Mouse (Mus musculus) embryonic facial prominence, embryonic 10.5 days (tissue): ENCODE measurements around the gene Enpp4. TPM values are rescaled to one million over a fixed set of nuclear protein-coding genes. Genes with fewer than 3 reads are reported as not detected.

ENCODE experiments used
- polyA plus RNA-seq: library from polyadenylated mRNA; unstranded; fragments of >200 nt; fragmentation: Nextera tagmentation; extraction: Ambion mirVana; gene quantifications from 2 replicates; pipeline ENCODE4 v1.2.1, GENCODE M21; 2016

Gene Enpp4
- polyA plus RNA-seq, 1 experiment from 2014 or later = 3.1 TPM

Other genes starting within 250 kb of the Enpp4 start
- gene Enpp5, start 27.0 kb downstream of the Enpp4 start, polyA plus RNA-seq = 6.1 and 6.5 TPM in 2 replicates
- gene Clic5, start 82.8 kb upstream of the Enpp4 start, polyA plus RNA-seq = 0.11 and 0.39 TPM in 2 replicates